Mouse (Mus musculus) megakaryocyte, embryonic 14.5 days (primary cell): ENCODE measurements around the gene Ch25h.

Source experiments
- FLI1 ChIP-seq: IDR thresholded peaks from 2 replicates; pipeline ENCODE4 v1.6.1; 2012; ENCODE audit warnings: low read length, inconsistent platforms, mixed read lengths
- GATA1 ChIP-seq: IDR thresholded peaks from 3 replicates; pipeline ENCODE4 v1.6.1; 2012; ENCODE audit warnings: mixed read lengths, low read length, inconsistent platforms, borderline replicate concordance

DNA sequence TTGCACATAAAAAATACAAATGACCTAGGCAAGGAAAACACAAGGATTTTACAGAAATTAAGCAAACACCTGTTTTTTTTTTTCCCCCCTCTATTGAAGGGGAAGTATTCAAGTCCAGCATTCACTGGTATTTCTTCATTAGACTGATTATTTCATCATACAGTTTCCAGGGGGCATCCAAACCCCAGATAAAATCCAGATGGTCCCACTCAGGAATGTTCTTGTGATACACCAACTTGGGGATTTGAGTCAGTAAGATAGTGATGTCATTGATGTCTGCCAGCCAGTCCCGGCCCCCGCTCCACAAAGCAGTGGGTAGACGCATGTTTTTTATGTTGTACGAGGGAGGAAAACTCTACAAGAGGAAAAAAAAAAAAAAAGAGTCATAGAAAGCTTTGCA lies 18.9 kb upstream of the Ch25h start:
- TF ChIP-seq GATA1, result no peak
- TF ChIP-seq FLI1, result no peak
